Mouse (Mus musculus) layer of hippocampus, adult 18-20 months (tissue): ENCODE data around the gene Alcam. TPM values are rescaled to one million over a fixed set of nuclear protein-coding genes. Genes with fewer than 3 reads are reported as not detected.

Experiments
- DNase-seq, 2 experiments: peaks; one replicate each; pipeline ENCODE4 v3.0.0; 2022; ENCODE audit warnings: low spot score in 2 of 2
- long read RNA-seq: library from polyadenylated mRNA; stranded (forward); transcript quantifications from one replicate; pipeline ENCODE4 v2.0.0, GENCODE M21; 2021
- total RNA-seq, 2 experiments: library from RNA; stranded (reverse); gene quantifications; 2 replicates each; pipeline ENCODE4 v1.2.3; 2021

Gene Alcam
- 100 to 1,000 TPM; 107 to 119 TPM for total RNA-seq
- long read RNA-seq, full-length matches to known transcripts, result 15 of 25 reads
- long read RNA-seq, partial matches to known transcripts, result 1 of 25 reads
- long read RNA-seq, other reads (novel, unspliced or antisense), result 9 of 25 reads

DNA sequence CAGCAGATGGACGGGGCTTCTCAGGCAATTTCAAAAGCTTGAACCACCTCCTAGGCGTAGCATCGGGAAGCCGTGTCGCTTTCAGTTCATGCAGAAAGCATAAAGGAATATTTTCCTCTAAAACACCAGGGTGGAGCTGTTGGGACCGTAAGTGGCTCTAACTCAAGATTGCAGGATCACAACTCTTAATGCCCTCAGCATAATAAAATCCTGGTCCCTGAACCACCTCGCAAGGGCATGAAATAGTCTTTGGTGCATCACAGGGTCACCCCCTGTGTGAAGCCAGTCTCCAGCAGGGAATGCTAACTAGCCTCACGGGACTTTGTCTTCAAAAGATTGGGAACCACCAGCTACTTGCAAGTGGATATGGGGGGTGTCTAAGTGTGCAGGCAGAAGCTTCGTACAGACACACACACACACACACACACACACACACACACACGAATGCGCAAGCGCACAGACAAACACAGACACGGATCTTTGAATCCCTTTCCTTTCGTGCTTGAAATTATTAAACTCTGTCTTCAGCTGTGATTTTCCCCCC, at the start of gene Alcam:
TSS of gene Alcam (minus strand) at position 104 of the 544 bp plus-strand sequence.
- peak; percentile 20 to 76 for DNase-seq

DNA sequence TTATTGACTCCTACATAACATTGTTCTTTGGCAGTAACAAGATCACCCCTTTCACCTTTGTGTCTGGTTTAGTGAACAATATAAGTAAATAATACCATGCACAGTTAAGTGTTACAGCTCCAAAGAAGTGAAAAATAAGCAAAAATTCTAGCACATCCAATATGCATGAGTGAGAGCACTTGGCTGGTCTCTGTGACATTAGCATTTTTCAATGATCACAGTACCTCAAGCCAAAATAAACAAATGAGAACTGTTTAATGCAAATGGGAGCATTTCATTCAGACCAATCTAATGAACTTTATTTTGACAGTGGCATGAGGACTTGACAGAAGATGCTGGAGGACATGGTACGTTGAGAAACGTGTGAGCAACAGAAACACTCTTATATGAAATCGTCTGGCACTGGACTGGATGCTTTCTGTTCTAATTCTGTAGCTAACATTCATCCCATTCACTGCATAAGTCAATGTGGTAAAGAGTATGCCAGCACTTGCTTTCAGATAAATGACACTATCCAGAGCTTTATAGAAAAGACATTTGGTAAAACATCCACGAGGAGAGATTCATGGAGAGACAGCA, 45.0 kb upstream of the Alcam start:
- no peak for DNase-seq

DNA sequence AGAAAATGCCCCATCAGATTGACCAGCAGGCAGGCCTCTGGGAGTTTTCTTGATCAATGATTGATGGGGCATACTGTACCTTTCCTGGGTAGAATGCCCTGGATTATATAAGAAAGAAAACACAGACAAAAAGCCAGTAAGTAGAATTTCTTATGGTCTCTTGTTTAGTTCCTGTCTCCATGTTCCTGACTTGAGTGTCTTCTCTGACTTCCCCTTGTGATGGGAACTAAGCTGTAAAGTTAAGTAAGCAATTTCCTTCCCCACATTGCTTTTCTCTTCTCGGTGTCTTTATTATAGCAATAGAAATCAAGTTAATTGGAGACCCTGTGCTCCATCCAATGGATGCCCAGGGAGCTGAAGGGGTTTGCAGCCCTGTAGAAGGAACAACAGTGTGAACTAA, 36.7 kb upstream of the Alcam start:
- no peak for DNase-seq

DNA sequence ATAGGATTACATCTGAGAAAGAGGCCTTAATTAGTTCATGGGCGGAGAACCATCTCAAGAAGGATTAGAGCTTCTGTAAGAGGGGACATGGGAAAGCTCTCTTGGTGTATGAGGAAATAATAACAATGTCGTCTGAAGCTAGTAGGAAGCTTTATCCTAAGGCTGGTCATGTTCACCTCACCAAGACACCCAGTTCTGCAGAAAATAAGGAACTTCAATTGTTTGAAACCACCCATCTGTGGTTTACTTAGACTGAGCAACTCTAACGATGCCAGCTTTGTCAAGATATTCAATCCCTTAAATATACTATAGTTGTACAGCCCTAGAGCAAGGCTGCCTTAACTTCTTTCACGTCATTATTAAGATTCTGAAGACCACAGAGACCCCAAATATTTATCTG, 20.4 kb upstream of the Alcam start:
- DNase-seq, result no peak

DNA sequence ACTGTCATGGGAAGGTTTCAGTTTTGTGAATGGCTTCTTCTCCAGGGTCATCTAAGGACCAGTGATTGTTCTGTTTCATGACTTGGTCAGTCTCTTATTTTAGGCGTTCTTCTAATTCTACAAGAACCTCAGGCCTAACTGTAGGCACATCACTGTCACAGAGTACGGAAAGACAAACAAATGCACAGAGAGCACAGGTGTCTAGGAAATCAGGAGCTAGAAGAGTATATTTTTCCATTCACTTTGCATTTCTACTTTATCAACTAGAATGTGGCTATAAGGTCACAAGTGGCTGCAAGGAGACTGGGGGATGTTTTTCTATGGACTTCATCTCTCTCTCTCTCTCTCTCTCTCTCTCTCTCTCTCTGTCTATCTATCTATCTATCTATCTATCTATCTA, 19.2 kb upstream of the Alcam start:
- no peak for DNase-seq

DNA sequence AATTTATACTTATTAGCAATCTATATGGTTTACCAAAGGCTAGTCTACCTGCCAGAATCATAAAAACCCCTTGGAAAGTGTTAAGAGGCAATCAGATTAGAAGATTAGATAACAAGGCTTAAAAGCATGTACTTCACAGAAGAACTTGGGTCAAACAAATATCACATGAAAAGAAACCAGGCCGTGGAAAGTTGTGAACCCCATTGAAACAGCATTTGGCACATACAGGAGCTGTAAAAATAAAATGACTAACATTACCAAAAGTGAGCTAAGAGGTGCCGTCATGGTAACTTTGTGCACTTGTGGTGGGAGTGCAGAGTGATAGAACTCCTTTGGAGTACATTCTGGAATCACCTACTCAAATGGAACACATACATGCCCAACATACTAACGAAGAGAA, 18.8 kb upstream of the Alcam start:
- no peak for DNase-seq

DNA sequence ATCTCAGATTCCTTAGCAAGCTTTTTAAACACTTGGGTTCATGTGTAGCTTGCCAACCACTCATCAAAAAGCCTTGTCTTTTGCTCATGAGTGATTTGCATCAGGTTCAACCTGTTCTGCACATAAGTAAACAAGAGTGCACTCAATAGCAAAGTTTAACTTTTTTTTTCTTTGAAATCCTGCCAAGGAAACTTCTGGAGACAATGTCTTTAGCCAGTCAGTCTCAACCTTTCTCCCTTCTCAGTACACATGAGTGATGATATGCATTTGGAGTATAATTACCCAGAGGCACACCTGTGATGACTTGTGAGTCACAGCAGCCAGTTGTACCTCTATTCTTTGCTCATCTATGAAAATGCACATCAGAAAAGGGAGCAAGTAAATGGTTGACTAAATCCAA, 18.2 kb upstream of the Alcam start:
- DNase-seq, result no peak

DNA sequence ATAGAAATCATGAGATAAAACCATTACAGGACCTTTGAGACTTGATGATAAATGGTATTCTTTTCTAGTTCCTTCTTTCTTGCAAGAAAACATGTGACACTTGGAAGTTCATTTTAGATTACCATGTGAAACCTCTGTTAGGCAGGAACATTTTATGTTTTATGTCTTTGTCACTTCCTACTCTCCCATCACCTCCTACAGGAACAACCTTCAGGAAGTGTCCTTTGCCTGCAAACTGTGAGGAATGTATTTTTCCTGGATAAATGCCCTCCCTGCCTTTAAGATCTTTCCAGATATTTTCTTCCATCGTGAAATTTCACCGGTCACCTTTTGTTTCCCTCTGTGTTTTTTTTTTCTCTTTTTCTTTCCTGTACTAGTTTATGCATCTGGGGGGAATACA, 17.0 kb upstream of the Alcam start:
- no peak for DNase-seq

DNA sequence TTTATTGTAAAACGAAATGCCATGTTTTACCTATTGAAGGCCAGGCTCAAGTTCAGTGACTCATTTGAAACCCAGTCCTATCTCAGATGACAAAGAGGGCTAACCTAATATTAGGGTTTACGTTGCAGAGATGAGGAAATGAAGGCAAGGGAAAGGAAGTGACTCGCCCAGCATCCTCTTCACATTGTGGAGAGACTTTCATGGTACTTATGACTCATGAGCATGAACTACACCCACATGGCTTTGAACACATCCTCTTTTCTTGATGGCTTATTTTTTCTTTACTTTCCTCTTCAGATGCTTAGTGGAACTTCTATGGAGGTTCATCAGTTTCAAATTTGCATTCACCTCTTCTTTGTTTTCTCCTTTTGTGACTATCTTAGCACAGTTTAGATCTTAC, 16.4 kb upstream of the Alcam start:
- DNase-seq, result no peak

DNA sequence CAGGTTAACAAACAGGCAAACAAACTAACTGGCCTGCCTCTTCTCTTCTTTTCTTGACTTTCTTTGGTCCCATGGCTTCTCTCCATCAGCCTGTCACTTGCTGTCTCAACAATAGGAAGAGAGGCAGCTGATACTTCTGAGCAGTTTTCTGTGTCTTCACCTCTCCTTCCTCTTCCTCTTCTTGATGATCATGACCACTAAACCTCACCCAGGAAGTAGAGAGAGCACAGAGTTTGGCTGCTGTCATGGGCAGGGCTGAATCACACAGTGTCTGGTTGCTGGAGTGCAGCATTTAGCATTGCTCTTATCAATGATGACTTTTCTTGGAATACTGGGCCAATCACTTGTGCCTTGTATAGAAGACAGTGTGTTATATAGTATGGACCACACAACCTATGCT, 14.6 kb upstream of the Alcam start:
- no peak for DNase-seq

DNA sequence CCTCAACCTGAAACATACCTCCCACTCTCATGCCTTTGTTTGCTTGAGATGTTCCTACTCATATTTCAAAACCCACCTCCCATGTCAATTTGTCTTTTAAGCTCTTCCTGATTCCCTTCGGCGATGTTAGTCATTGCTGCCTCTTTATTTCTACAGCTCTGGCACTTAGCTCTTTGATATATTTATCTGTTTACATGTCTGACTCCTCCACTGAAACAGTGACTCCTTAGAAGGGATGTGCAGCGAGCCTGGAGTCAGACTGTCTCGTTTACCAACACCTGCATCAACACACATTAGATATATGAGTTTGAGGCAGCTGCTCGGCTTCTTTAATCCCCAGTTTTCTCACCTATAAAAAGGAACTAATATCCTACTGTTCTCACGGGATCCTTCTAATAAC, 12.9 kb upstream of the Alcam start:
- DNase-seq, result no peak

DNA sequence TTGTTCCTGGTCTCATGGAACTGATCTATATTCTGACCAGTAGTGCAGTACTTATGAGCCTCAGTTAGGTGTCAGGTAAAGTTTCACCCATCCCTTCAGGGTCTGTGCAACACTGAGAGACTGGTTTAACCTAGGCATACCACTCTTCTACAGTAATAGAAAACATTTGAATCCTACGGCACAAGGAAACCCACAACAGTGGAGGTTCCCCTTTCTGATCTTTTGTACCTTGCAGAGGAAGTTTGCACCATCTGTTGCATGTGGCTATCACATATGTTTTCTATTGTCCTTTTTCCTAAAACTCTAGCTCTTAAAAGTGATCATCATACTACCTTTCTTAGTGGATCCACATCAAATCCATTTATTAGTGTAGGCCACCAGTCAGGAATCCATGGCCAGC, 10.7 kb upstream of the Alcam start:
- DNase-seq, result no peak

DNA sequence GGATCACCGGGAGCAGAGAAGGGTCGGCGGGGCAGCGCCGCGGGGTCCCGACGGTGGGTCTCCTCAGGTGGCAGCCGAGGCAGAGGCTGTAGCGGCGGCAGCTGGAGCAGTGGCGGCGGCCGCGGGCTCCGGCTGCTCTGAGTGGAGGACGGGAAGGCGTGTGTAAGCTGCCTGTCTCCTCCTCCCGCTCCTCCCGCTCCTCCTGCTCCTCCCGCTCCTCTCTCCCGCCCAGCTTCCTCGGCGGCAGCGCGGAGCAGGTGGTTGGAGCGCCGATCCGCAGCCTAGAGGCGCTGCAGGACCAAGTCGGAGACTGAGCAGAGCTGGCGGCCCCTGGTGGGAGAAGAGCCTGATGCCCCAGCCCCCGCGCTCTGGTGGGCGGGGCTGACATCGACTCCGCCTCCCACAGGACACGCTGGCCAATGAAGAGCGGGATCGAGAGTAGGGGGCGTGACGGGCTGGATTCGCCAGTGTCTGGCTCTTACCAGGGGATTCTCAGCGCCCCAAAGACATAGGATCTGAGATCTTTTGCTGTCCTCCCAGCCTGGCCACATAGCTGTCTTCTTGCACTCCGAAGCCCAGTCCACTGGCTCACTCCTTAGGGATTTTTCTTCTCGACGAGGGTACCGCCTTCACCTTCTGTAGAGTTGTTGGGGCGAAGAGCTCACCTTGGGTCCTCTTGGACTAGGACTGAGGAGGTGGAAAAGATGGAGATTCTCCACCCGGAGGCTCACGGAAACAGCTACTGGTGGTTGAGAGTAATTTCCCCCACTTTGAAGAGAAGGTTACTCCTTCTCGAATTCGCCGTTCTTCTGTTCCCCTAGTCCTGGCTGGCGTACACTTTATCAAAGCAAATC, 785 bp downstream of the Alcam start:
- peak; percentile 98 for DNase-seq

DNA sequence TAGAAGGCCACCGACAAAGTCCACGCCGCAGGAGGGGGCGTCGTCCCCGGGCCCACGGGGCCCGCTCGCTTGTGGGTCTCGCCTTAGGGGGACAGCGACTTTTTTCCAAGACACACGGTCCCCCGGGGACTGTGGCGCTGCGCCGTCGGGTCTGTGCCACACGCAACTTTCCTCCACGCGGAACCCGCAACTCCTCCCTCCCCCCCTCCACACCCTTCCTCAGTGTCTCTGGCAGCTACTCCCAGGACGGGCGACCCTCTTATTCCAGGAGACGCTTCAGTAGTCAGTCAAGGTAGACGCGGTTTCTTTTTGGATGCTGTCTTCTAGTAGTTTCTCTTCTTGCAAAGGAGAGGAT, 1.4 kb downstream of the Alcam start:
- no peak for DNase-seq

DNA sequence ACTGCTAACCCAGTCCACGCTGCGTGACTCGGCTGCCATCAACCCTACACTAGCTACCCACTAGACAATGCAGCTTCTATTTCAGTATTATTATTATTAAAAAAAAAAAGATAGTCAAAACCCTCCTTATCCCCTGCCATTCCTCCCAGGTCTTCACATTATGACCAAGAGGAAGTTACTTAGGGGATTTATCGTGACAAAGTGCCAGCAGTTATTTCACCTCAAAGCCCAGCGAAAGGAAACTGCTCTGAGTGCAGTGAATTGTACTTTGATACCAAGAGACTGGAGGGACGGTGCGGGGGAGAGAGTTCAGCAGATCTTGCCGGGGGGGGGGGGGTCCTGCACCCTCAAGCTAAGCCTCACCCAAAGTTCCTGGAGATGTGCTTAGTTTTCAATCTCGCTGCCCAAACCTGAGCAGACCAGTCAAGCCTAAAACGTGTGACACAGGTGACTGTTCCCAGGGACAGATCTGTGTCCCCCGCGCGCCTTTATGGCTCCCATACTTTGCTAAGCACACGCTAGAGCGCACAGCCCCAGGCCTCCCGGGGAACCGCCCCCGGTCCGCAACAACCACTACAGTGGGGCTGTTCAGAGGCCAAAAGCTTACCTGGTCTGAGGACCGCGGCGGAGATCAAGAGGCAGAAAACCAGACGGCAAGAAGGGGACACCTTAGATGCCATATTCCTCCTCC, 1.9 kb downstream of the Alcam start:
- peak in 1 of 2 experiments; percentile 12 for DNase-seq

DNA sequence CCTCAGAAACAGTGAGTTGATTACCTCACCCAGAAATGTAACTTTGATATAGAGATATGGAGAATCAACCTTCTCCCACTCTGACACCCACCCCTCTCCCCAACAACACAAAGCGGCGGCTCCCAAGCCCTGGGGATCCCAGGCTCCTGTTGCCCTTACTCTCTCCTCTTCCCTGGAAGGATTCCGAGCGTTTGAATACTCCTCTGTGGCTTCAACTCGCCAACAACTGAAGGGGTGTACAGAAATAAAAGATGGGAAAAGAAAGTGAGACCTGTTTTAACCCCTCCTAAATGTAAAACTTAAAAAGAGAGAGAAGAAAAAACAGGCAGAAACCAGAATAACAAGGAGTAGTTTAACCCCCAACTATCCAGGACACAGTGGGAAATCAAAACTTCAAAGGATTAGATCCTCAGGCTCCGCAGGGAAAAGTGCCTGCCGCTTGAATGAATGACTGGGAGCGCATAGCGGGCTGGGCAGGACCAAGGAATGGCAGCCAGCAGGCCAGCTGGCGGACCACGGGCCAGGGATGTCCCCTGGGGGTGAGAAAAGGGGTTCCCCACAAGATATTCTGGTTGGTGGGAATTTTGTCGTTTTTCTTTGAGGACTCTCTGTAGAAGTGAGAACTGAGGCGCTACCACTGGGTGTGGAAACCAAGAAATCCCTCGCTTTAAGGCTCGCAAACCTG, 2.6 kb downstream of the Alcam start:
- DNase-seq, result peak in 1 of 2 experiments; percentile 30

DNA sequence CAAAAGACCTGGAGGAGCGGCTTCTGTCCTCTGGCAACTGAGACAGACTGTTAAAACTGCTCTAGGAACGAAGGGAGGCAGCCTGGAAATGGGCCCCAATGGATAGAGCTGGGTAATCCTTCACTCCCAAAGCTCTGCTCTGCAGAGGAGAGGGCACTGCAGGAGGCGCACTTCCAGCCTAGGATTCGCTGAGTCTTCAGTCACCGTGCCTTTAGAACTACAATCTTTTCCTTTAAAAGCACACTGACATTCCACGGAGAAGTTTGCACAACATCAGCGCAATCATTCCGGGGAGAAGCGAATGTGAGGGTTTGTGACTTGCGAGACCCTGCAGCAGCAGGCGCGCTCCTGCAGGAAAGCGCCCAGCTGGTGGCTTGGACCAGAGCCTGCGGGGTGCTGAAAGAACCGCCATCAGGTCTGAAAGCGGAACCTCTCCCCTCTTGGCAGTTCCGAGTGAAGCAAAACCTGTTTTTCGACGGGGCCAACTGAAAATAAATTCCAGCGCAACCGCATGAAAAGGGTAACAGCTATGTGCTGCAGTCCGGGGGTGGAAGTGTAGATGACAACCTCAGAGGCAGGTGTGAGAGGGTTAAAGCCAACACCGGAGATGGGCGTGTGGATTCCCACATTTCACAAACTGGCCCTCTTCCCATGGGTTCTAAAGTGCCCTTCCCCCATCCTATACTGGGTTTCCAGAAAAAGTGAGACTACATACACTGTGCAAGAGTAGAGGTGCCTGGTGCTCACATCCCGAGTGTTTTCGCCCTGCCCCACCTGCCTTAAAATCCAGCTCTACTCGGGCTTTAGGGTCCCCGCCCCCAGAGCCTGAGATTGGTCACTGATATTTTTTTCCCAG, 3.4 kb downstream of the Alcam start:
- DNase-seq, result peak; percentile 63 to 77

DNA sequence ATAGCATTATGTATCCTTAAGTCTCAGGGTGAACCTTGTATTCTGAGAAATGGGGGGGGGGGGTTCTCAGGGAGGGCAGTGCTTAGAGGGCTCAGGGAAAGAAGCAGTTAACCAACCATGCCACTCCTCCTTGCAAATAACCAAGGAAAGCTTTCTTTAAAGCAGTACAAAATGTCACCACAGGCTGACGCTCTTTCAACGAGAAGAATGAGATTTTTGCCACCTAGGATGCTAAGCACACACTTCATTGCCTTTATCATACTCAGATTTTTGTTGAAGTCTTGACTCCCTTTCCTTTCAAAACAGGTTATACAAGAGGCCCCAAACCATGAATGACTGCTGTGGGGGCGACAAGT, 4.0 kb downstream of the Alcam start:
- DNase-seq, result peak in 1 of 2 experiments; percentile 53

DNA sequence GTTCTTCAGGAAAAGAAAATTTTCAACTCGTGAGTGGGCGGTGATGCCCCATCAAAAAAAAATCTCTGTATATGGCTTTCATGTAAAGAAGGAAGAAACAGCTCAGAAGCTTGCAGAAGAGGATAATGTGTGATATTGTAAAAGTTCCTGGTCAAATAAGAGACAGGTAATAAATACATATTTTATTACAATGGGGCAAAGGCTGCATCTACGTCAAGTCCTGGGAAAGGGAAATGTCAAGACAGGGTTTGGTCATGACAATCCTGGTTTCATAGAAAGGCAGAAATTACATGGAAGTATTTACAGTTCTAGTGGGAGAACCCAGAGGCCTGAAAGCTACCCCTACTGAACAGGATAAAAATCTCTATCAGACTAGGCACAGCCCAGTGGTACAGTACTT, 7.9 kb downstream of the Alcam start:
- no peak for DNase-seq
